Mouse (Mus musculus) spleen, adult 2 months (tissue): ENCODE data around the gene Ptgfrn.

Experiments
- CTCF ChIP-seq: fragments of 200-500 bp; IDR thresholded peaks from 2 replicates; pipeline ENCODE4 v1.5.1; 2011; ENCODE audit warnings: mild to moderate bottlenecking, inconsistent platforms; ENCODE audit not compliant: insufficient read depth, insufficient read length, insufficient replicate concordance; ENCODE audit errors: extremely low read depth
- POLR2A ChIP-seq: fragments of 200-500 bp; IDR thresholded peaks from 2 replicates; pipeline ENCODE4 v1.6.1; 2011; ENCODE audit warnings: low read depth, low read length, inconsistent platforms

- TF ChIP-seq CTCF: no peak
- TF ChIP-seq POLR2A: no peak
Observed at GRCm38 (mm10) chr3:101139958-101140357, 29.9 kb upstream of the Ptgfrn start.
